Mouse (Mus musculus): ENCODE results near the gene Prcd.
"Not testable (repeated sequence)": the region's sequence is repeated elsewhere in the genome, so short reads cannot be mapped to it uniquely, and the experiment has no call there.

Gene Prcd

GRCm38 (mm10) chr11:116649711-116650337, 3.5 kb upstream of the Prcd start:
- no peak for DNase-seq

DNA sequence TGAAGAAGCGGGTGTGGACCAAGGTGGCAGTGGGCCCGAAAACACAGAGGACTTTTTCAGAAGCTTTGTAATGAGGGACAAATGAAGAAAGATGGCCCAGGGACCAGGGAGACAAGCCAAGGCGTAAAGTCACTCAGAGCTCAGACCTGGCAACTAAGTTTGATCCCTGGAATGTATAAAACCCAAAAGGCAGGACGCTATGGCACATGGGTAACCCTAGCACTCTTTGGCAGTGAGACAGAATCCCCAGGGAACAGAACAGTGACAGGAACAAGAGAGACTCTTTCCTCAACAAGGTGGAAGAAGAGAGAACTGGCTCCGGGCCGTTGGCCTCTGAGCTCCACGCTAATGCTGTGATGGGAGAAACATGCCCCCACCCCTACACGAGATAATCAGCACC, 2.5 kb upstream of the Prcd start:
- DNase-seq: no peak

DNA sequence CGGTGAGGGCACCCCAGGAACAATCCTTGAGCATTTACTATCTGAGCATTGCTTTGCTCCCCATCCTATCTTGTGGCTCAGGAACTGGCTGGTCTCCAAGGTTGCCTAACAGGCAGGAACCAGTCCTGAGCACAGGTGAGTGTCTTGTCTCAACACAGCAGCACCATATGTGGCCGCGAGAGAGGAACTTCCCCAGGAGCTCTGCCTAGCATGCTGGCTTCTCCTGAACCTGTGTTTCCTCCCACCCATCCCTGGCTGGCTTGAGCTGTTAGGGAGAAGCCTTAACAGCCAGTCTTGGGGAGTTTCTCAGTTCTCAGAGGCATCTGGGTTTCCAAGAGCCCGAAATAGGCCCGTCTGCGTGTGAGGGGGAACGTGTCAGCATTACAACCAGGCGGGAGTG, 2.0 kb upstream of the Prcd start:
- DNase-seq: no peak

- no peak for DNase-seq
Observed at GRCm38 (mm10) chr11:116652330-116653098, 820 bp upstream of the Prcd start.

GRCm38 (mm10) chr11:116653709-116654221, 431 bp downstream of the Prcd start:
- peak; percentile 43 for DNase-seq

- DNase-seq: peak; percentile 31
Observed at GRCm38 (mm10) chr11:116654255-116654821, 1.0 kb downstream of the Prcd start, which contains the start of gene Cygb. TSS of gene Cygb (minus strand) at chr11:116654313.

DNA sequence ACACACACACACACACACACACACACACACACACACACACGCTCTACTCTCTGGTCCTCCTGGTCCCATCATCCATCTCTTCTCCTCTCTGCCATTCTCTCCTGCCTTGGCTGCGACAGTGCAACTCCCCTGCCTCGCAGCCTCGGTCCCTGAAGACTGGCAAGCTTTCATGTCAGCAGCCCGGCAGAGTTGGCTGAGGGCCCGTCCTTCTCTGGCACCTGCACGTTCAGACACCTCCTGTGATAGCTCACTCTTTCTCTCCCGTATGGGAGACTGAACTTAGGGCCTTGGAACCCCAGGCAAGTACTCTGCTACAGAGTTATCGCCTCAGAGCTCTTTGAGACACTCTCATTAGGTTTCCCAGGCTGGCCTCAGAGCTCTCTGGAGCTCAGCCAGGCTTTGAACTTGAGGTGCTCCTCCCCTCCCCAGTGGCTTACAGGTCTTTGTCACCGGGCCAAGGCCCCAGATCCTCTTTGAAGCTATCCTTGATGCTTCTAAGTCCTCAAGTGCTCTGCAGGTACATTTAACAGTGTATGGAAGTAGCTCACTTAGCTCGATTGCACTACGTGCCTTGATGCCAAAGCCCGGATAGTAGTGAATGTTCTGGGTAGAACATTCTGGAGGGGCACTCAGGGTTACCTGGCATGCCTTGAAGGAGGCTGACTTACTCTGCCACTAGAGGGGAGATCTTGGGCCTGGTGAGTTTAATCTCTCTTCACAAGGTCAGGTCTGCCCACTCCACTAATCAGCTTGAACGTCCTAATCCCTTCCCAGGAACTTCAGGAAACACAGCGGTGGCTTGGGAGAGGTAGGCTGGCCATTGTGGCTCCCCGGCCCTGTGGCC, 3.2 kb downstream of the Prcd start:
- peak; percentile 1 for DNase-seq

GRCm38 (mm10) chr11:116657311-116658223, 4.2 kb downstream of the Prcd start:
- DNase-seq: peak; percentile 96

DNA sequence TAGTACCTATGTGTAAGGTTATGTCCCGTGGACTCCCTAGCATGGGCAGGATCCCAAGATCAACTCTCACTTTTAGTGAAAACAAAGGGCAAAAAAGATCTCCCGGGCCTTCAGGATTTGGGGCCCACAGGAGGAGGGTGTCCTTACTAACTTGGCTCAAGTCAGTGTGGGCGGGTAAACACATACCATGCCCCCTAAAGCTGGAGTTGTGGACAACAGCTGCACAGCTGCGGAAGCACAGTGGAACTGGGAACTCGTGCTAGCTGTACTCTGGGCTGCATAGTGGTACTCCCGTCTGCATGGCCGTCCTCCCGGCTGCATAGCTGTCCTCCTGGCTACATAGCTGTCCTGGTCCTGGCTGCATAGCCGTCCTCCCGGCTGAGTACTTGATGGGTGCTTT, 4.9 kb downstream of the Prcd start:
- DNase-seq: no peak

GRCm38 (mm10) chr11:116659027-116659621, 5.8 kb downstream of the Prcd start:
- DNase-seq: peak; percentile 2

- no peak for DNase-seq
Observed at GRCm38 (mm10) chr11:116660181-116660580, 6.8 kb downstream of the Prcd start.

DNA sequence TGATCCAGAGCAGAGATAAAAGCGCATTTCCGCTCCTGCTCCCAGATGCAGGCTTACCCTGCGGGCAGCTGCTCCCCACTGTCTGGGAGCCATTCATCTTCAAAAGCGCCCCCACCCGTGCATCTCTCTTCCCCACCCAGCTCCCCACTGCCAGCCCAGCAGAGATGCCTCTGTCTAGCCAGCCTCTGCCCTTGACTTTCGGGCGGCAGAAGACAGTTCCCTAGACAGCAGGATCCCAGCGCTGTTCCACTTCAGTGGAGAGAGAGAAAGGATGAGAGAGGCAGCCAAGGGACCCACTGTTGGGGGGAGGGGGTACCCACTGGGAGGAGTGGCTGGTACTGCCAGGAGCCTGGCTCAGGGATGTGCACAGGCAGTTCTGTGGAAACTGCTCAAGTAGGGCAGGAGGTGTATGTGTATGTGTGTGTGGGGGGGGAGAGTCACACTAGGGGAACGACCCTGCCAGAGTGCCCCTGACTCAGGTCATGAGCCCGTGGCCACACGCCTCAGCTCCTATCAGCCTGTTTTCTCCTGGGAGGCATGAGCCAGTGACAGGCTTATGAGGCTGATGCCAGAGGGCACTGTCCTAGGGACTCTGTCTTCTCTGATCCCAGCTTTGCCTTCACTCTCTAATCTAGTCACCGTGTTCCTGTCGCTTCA, 8.1 kb downstream of the Prcd start:
- DNase-seq: peak; percentile 28

DNA sequence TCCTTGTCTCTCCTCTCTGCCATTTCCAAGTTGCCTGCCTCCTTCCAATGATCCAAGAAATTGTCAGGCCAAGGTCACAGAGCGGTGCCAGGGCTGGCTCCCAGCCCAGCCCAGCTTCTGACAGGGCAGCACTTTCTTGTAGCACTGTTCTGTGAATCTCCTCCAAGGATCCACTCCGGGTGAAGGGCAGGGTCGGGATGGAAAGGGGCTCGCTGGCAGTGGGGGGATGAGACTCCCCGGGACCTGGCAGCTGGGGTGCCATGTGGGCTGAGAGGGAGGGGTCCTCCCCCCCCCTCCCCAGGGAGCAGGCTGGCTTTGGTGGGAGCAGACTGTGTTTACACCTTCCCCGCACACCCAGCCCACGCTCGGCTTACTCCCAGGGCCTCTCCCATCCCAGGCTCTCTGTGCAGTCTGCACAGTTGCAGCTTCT, 8.6 kb downstream of the Prcd start:
- DNase-seq: peak; percentile 60

DNA sequence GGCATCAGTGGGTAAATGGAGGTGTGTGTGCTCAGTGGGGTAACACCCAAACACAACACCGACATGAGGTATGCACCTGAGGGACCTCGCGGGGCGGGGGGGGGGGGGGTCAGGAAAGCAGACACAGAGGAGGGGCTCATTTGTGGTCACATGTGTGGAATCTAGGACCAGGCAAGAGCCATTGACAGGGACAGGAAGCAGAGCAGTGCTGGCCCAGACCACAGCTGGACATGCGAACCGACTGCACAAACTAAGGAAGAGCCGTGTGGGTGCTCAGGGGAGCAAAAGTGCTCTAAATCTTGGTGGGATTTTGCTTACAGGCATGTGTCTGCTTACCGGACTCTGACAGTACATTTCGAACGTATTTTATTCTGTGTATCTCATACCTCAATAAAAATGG, 12.0 kb downstream of the Prcd start:
- DNase-seq: no peak

DNA sequence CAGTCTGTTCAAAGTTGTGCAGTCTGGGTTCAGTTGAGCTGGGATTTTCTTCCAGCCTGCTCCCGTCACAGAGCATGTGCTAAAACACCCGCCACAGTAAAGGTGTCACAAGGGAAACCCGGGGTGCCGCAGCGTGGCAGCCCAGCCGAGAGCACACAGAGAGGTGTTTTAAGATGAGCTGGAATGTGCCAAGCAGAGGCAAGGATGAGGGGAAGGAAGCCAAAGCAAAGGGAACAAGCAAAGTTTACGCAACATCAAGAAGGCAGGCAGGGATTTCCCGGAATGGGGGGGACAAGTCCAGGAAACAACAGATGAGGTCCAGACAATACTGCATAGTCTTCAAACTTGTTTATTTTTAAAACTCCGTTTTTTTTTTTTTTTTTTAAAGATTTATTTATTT, 13.2 kb downstream of the Prcd start:
- DNase-seq: peak; percentile 41

DNA sequence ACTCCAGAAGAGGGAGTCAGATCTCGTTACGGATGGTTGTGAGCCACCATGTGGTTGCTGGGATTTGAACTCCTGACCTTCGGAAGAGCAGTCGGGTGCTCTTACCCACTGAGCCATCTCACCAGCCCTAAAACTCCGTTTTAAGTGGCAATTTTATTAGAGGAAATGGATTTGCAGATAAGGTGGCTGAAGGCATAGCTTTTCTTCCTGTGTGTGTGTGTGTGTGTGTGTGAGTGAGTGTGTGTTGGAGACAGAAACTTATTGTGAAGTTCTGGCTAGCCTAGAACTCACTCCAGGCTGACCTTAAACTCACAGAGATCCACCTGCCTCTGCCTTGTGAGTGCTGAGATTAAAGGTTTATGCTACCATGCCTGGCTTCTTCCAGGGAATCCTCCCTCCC, 13.7 kb downstream of the Prcd start:
- DNase-seq: not testable (repeated sequence)

- no peak for DNase-seq
Observed at GRCm38 (mm10) chr11:116667930-116668329, 14.6 kb downstream of the Prcd start.

DNA sequence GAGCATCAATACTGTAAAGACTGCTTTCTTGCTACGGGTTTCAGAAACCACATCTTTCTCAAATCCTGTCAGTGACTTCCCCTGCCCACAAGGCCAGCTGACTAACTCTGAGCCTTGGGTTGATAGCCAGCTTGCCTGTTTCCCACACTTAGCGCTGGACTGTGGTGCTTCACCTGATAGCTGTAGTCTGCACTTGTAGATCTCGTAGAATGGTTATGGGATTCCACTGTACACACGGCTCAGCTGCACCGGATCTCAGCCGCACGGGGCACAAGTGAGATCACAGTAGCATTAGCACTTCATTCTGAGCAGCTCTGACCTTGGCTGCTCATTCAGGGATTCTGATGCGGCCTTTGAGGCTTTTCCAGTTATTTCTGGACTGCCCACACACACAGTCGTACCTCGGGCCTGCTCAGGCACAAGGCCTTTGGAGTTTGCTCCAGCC, 15.1 kb downstream of the Prcd start:
- DNase-seq: peak; percentile 60

DNA sequence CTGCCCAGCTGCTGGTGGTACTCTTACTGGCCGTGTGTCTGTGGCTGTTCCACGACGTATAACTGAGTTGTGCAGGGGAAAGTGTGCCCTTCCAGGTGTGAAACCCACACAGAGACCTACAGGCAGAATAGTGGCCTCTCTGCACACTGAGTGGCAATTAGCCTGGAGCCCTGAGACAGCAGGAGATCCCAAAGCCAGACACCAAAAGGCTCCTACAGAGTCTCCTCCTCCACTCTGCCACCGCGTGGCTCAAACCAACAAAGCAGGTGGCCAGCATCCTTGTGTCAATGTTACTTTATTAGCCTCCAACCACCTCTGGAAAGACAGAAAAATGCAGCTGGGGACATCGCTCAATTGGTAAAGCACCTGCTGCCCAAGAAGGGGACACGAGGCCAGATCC, 15.5 kb downstream of the Prcd start:
- peak; percentile 47 for DNase-seq

DNA sequence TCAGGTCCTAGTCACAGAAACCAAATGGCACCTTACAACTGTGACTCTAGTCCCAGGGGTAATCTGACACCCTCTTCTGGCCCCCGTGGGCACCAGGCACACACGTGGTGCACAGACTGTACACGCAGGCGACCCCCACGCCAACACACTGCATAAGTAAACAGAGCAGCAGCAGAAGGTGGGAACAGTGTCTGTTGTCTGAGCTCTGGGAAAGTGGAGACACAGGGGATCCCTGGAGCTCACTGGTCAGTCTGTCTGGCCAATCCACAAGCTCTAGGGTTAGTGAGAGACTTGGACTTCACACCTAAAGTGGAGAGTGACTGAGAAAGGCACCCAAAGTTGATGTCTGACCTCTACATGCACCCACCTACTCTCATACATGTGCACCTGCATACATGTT, 16.0 kb downstream of the Prcd start:
- no peak for DNase-seq

Measured in kidney, postnatal 14 days (tissue).